Mouse (Mus musculus): ENCODE results near the gene A630095N17Rik. TPM values are rescaled to one million over a fixed set of nuclear protein-coding genes. Genes with fewer than 3 reads are reported as not detected.
A peak's percentile ranks its signal among the peaks of the same experiment; 100 is the strongest.

The A630095N17Rik gene
- total RNA-seq (2021), result not detected
- long read RNA-seq, experiment 1, partial matches to known transcripts, result 0 of 1 reads
- long read RNA-seq, experiment 1, other reads (novel, unspliced or antisense), result 1 of 1 reads
- long read RNA-seq, experiment 2, result 0 reads

DNA sequence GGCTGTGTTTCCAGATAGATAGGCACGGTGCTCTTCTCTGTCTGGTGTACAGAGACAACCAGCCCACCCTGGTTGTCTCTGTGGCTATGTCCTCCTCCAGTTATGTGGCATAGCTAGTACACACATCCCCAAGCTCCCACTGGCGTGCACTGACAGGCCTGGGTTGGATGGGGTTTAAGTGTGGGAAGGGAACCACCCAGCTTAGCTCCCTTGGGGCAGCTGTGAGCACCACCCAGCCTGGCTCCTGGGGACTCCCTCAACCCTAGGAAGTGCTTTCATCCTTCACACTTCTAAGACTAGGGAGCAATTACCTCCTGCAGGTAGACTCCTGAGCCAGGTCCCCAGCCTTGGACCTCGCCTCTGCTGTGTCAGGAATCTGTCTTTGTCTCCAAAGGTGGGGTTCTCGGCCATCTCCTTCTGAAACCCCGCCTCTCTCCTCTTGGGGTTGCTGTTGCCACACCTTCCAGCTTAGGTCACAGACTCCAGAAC lies at the start of gene A630095N17Rik:
Gene A630095N17Rik (minus strand): TSS at position 439 of the 489 bp plus-strand sequence.
- DNase-seq (ENCODE audit: low spot score in 2 of 2), result no peak

DNA sequence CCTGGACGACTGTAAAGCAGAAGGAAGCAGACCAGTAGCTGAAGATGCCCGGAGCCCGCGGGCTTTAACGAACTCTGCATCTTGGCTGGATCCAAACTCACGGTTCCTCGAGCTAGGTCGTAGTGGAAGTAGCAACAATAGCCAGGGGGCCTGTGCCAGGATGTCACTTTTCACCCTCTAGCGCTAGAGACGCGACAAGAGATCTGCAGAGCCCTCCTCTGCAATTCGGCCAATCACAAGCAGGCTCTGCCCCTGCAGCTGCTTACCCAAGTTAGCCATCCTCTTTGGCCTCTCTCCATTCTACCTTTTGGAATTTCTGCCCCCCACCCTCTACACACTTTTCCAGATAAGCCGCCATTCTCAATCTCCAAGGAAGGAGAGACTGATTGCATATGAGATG lies 46.3 kb upstream of the A630095N17Rik start, which contains the start of gene Resp18:
Gene Resp18 (minus strand): TSS at position 188 of the 400 bp plus-strand sequence.
- no peak for DNase-seq (ENCODE audit: low spot score in 2 of 2)

DNA sequence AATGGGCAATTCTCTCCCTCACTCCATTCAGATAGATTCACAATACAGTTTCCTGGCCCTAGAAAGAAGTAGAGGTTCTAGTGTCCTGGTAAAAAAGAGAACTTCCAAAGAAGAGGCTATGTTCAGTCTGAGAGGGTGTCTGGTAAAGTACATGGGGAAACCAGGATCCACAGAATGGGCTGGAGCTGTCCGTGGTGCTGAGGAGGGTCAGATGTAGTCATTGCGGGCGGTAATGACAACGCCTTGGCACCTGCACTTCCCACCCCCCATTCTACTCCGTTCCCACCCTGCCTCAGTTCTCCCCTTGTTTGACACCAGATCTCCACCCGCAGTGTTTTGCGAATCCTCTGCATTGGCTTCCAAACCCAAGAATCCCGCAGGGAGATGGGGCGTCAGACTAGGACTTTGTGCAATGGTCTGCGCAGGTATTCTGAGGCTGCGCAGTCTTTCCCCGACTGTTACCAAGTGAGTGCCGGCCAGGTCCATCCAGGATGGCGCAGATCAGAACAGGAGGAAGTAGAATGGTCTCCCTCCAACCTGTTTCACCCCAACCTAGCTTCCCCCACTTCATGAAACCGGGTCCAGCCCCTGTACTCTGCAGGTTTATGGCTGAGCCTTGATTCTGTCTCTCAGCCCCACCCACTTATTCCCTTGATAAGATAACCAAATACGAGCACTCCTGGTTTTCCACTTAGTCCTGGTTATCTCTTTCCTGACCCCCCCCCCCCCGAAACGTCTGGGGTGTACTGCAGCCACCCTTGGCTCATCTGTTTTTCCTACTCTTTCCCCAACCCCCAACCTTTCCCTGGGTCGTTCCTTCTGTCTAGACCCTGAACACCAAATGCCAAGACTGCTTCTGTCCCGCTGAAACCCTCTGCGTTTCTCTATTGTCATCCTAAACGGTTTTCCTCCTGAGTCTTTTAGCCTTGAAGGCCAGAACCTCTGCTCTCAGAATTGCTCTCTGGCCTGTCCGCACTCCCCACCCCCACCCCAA lies 45.6 kb upstream of the A630095N17Rik start:
- DNase-seq (ENCODE audit: low spot score in 2 of 2), result no peak

DNA sequence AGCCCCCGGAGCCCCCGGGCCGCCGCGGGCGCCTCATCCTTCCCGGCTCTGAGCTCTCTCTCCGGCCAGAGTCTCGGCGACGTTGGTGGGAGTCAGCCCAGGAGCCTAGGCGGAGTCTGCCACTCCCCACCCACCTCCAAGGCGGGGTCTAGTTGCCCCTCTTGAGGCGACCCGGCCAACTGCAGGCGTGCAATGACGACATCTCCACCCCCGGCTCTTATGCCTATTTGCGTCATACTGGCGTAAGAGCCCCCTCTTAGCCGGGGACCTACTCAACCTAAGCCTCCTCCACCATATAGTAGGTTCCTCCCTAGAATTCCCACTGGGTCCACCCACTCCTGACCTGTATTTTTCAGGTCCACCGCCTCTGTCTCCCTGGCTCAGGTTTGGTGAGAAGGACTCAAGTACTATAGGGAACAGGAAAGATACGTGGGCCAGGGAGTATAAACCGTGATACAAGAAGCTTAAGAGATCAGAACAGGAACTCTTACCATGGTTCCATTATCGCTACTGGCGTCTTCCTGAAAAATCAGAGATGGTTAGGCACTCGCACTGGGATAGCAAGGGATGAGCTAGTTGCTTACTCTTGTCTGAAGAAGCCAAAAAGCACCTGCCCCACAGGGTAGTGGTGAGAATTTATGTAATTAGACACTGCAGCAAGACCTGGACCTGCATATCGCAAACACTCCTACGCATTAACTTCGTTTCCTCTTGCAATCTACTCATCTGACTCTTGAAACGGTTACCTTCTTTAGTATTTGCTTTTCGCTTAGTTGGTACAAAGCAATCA lies 32.4 kb upstream of the A630095N17Rik start, which contains the start of gene Ptprn:
Gene Ptprn (minus strand): TSS at position 412 of the 790 bp plus-strand sequence.
- DNase-seq (ENCODE audit: low spot score in 2 of 2), result peak; percentile 79 to 84

DNA sequence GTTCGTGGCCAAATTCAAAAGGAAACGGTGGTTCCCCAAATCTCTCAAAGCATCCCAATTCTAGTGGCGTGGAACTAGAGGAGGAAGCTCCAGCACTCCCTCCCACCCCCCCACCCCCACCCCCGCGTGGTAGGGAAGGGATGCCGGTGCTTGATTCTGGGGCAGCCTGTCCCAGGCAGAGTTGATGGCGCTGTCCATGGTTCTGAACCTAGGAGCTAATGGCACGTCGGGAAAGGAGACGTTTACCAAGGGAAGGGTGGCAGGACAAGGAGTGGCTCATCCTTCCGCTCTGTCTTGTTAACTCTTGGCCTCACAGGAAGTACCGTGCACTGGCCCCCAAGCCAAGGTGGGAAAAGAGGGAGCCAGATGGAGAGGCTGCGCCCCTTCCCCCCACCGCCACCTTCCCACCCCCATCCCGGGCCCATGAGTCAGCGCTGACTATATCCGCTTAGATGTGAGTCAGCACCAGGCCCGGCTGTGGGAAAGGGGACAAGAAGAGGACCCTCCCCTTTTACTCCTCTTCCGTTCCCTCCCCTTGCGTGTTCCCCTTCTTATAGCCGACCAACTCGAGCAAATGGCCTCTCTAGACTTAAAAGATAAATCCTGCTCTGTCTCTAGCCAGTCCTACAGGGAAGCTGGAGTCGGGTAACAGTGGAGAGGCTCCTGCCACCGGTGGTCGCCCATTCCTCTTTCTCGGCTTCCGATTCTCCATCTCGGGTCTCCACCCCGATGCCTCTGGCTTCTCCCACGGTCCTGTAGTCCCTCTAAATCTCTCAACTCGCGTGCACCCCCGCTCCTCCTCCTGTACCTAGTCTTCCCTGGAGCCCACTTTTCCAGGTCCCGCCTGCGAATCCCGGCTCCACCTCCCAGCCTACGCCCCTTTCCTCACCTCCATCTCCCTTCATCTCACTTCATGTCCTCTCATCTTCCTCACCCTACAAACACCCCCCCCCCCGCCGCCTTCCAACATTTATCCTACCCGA lies 31.4 kb upstream of the A630095N17Rik start:
- peak; percentile 65 to 69 for DNase-seq (ENCODE audit: low spot score in 2 of 2)

DNA sequence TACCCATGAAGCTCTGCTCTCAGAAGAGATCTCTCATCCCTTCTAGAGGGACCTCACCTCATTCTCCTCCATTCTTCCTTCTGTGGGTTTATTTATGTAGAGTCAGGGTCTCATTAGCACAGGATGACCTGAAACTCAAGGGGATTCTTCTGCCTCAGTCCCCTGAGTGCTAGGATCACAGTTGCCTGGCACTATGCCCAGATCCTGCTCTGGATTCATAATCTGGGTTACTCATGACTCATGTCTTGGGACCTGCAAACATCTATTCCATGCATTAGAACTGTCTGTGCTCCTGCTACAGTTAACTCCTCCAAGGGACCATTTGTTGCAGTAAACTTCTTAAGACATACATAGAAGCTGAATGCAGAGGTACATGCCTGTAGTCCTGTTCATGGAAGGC lies 29.4 kb upstream of the A630095N17Rik start:
- peak in 1 of 2 experiments; percentile 46 for DNase-seq (ENCODE audit: low spot score in 2 of 2)

DNA sequence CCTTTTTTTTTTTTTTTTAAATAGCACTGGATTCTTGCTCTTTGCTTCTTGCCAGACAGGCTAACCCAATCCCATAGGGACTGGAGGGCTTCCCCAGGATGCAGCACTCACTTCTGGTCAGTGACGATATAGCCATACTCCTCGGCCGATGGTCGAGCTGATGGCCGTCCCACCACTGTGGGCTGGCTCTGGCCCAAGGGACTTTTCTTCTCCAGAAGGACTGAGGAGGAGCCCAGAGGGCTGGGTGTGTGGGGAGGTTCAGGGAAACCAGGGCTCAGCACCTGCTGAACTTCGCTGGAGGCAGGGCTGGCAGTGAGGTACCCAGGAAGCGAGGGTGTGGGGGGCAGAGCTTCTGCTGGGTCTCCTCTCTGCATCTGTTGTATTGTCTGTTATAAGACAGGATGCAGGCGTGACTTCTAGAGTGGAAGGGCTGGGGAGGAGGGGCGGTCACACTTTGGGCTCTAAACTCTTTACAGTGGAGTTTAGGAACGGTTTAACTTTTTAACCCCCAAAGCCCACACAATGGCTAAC lies 23.7 kb upstream of the A630095N17Rik start:
- no peak for DNase-seq (ENCODE audit: low spot score in 2 of 2)

DNA sequence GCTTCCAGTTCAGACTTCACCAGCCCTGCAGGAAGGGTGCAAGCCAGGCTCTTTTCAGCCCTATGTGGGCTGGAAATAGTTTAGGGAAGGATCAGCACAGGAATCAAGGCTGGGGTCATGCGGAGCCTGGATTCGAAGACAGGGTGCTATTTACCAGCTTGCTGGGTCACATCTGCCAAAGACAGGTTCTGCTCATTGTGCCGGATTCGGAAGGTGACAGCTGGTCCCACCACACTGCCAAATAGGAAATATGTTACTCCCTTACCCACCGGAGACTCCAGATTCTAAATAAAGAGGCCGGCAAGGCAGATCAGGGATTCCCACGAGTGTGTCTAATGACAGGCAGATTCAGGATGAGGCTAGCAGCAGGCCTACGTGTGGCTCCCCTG lies 22.7 kb upstream of the A630095N17Rik start:
- no peak for DNase-seq (ENCODE audit: low spot score in 2 of 2)

DNA sequence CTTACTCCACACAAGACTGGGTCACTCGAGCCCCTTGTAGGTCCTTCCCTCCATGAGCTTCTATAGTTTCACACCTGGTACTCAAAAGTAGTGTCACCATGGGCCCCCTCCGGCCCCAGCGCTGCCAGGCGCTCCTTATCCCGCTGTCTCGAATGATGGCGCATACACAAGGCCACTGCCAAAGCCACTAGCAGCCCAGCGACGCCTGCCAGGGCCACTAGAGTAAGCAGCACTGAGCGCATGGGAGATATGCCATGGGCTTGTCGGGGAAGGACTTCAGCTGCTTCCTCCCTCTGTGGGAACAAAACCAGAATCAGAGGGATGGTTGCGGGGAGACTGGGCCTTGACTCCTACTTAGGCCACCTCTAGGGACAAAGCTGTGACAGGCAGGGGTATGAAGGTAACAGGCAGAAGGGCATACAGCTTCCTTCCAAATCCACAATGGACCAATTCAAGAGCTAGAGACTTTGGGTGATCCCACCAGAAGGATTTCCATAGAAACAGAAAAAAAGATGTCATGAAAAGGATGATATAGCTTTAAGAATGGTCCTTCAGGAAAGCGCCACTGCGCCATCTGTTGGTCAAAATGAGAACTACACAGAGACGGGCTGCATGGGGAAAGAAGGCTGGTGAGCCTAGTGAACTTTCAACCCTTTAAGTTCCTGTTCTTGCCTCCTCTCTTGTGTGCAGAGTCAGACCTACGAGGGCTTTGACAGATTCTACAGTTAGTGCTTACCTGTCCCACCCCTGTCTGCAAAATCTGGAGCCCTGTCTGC lies 22.1 kb upstream of the A630095N17Rik start:
- DNase-seq (ENCODE audit: low spot score in 2 of 2), result peak; percentile 86 to 95

DNA sequence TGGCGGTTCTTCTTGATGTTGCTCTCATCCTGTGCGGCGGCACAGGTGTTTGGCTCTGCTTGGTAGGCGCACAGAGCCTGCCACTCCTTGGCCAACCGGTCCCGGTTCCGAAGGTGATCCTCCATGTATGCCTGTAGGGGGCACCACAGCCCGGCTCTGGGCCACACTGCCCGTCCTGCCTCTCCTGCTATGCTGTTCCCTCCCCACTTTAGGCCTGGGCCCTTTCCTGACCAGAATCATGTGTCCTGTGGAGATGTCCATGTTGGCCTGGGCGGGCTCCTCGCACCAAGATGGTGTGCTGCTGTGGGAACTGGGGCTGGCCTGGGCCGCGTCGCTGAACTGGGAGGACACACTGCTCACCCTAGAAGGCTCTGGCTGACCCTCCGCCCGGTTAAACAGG lies 21.1 kb upstream of the A630095N17Rik start:
- DNase-seq (ENCODE audit: low spot score in 2 of 2), result no peak

DNA sequence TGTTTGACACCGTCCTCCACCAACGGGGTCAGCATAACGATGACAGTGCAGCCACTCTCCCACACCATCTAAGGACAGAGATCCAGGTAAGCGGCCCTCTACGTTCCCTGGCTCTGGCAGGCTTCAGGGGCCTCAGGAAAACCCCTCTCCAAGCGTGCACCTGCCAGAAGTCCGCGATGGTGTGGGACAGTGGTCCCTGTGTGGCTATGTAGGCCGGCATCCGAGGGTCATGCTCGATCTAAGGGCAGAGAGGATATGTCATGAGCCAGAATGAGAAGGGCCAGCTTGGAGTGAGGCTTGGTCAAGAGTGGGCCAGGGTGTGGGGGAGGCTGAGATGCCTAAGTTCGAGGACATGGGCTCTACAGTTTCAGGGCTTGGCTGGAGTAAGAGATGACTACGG lies 20.4 kb upstream of the A630095N17Rik start:
- DNase-seq (ENCODE audit: low spot score in 2 of 2), result no peak

DNA sequence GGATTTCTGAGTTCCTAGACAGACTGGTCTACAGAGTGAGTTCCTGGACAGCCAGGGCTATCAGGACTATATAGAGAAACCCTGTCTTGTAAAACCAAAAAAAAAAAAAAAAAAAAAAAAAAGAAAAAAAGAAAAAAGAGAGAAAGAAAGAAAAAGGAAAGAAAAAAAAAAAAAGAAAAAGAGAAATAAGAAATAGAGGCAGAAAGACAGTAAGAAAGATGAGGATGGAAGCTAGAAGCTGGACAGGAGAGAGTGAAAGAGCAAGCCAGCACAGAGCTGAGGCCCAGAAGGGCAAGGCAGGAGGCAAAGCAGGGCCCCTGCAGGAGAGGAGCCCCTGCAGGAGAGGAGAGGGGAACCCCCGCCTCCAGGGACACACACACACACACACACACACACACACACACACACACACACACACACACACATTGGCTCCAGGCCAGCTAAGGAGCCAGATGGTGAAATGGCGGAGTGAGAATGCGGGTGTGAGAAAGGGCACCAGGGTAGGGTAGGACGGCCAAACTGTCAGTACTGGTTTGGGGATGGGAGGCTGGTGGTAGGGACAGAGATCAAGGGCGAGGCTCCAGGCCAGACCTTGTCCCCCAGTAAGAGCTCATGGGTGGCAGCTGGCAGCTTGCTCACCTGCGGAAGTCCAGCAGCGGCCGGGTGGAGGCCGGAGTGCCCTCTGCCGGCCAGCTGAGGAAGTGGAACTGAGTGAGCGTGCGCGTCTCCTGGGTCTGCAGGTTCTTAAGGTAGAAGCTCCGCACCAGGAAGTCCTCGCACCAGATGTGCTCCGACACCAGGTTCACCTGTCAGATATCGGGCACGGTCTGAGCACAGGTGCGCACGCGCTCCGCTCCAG lies 19.4 kb upstream of the A630095N17Rik start:
- DNase-seq (ENCODE audit: low spot score in 2 of 2), result peak; percentile 70 to 76

DNA sequence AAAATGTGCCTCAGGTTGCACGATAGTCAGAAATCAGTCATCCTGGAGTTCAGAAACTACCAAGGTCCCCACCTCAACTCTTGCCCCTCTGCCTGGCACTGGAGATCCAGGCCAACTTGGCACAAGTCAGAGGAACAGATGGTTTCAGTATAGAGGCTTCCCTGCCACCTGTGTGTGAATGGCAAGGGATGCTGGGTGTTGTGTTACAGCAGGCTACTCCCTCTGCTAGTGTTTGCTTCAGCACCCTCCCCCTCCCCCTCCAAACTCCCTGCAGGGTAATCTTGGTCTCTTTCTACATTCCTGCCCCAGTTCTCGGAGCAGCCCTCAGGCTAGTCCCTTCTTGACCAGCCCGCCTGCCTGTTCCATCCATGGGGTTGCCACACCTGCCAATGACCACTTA lies 18.6 kb upstream of the A630095N17Rik start:
- no peak for DNase-seq (ENCODE audit: low spot score in 2 of 2)

DNA sequence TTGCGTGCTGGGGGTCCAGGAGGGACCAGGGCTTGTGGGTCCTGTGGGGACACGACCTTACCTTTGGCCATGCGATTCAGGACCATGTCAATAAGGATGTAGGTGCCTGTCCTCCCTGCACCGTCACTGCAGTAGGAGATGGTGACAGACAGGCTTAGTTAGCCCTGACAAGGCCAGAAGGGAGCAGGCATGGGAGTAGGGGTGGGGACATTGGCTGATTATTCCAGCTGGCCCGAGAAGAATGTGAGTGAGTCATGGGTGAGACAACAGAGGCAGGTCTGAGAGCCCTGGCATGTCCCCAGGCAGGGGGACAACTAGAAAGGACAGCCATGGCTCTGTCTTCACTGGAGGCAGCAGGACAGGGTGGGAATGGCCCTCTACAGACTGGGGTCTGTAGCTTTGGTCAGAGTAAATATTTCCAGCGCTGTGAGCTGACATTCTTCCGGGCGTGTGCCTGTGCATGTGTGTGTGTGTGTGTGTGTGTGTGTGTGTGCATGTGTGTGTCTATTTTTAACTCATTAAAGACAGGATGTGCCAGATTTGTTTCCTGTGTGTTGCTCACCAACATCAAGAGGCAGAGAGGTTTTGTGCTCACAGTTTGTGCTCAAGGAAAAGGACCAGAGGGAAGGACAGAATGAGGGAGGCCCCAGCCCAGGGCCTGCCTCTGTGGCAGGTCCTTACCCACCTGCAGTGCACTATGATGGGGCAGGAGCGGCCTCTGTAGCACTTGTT lies 16.3 kb upstream of the A630095N17Rik start:
- no peak for DNase-seq (ENCODE audit: low spot score in 2 of 2)

DNA sequence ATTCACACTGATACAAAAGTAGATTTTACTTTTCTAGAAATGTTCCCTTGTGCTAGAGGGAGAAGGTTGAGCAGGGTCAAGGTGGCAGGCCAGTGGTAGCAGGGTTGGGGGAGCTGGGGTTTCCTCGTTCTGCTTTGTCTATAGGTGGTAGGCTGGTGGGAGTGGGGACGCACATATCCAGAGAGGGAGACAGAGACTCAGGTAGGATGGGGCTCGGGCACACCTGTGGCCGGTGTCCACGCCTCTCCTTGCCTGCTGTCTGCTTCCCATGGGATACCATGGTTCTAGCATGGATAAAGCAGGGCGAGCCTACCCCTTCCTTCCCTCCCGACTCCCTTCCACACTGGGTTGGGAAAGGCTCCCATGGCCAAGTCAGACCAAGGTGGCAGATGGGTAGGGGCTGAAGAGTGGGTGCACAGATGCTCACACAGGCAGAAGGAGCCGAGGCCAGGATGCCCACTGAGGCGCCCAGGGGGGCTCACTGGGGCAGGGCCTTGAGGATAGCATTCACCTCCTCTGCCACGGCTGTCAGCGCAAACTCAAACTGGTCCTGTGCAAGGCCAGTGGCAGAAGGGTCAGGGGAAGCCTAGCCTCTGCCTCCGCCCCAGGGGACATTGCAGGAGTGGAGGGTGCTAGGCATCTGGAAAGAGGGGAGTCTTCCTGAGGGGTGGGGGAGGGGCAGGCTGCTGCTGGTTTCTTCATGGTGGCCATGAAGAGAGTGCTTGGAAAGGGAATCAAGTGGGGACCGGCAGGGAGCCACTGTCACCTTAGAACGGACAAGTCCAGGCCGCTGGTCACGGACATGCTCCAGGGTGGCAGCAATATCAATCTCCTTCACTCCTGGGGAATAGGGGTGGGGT lies 15.4 kb upstream of the A630095N17Rik start:
- no peak for DNase-seq (ENCODE audit: low spot score in 2 of 2)

DNA sequence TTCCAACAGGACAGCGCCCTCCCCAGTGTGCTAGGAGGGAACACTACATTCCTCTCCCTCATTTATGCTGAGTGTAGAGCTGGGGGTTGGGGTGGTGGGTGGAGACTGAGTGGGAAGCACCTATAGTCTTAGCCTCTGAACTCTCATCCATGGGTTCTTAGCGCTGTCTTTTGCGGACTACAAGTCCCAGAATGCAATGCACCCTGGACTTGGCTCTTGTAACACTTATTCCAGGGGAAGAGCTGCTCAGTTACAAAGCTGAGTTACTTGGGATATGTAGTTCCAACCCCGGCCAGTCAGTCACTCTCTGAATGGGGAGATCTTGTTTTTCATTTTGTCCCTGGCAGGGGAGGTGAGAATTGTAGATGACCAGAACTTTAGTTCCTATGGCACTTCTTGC lies 12.9 kb upstream of the A630095N17Rik start:
- peak in 1 of 2 experiments; percentile 66 for DNase-seq (ENCODE audit: low spot score in 2 of 2)

All from left cerebral cortex, adult 18-20 months (tissue).